Mouse (Mus musculus) cerebellum, postnatal 36 days (tissue): ENCODE data around the gene Cypt15.
"Not testable (repeated sequence)": the region's sequence is repeated elsewhere in the genome, so short reads cannot be mapped to it uniquely, and the experiment has no call there.

Source experiments
- DNase-seq, 2 experiments: peaks; one replicate each; pipeline ENCODE4 v3.0.0; 2021 to 2022; ENCODE audit warnings: mixed read lengths in 2 of 2

The Cypt15 gene

GRCm38 (mm10) chrX:39345967-39346366, at the start of gene Cypt15:
TSS of gene Cypt15 (plus strand) at chrX:39346267.
- not testable (repeated sequence) for DNase-seq

- DNase-seq: no peak
Observed at GRCm38 (mm10) chrX:39370932-39371331, 24.9 kb downstream of the Cypt15 start.

- DNase-seq: no peak
Observed at GRCm38 (mm10) chrX:39378830-39379229, 32.8 kb downstream of the Cypt15 start.

GRCm38 (mm10) chrX:39383806-39384205, 37.7 kb downstream of the Cypt15 start:
- no peak for DNase-seq
